Mouse (Mus musculus): ENCODE measurements around the gene Gm17359. TPM values are rescaled to one million over a fixed set of nuclear protein-coding genes. Genes with fewer than 3 reads are reported as not detected.

The Gm17359 gene
- not detected for polyA plus RNA-seq (2014; fragmentation: Illumina TruSeq; extraction: RNeasy Lipid Tissue Mini Kit (QIAGEN cat#74804); ENCODE audit: low read depth, low replicate concordance)

DNA sequence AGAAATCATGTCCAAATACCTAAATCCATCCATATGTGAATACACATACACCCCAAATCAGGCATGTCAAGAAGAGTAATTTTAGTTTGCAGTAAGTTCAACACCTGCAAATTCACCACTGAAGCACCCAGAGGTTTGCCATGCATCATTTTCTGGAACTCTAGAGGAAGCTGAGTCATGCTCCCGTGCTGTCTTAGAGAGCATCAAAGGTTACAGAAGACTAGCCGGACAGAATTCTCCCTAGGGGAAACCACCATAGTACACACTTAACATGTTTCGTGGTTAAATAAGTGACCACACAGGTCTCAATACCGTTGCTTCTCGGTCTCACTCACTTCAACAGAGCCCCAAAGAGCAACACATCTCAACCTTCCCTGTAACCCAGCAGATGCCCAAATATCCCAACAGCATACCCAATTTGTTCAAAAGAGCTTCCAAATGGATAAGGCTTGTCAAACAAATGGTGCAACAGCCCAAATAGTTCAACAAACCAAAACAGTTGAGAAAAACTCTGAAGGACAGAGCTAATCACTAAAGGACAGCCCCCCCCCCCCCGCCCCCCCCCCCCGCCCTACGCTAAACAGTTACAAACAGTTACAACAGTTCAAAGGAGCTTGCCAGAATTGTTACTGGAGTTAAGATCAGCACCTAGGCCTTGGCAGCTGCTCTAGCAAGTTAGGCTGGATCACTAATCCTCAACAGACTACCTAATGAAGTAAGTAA, at the start of gene Gm17359:
Gm17359 (plus strand) TSS at position 618 of the 723 bp plus-strand sequence.

Other genes with a start within 250 kb of the Gm17359 start
- 8.6 TPM for gene Rapgef2, start 50.1 kb upstream of the Gm17359 start, polyA plus RNA-seq (2014; fragmentation: Illumina TruSeq; extraction: RNeasy Lipid Tissue Mini Kit (QIAGEN cat#74804); ENCODE audit: low read depth, low replicate concordance)
- 30.4 TPM for gene Fnip2, start 231.1 kb downstream of the Gm17359 start, polyA plus RNA-seq (2014; fragmentation: Illumina TruSeq; extraction: RNeasy Lipid Tissue Mini Kit (QIAGEN cat#74804); ENCODE audit: low read depth, low replicate concordance)